Mouse (Mus musculus) neutrophil, adult 5-6 weeks (primary cell): Measurements from ENCODE around the gene Smim22. TPM values are rescaled to one million over a fixed set of nuclear protein-coding genes. Genes with fewer than 3 reads are reported as not detected.

Source experiments
- ATAC-seq: fragments of 151-379, 151-347 bp; 2 replicates; pipeline ENCODE4 v1.8.0; 2017; ENCODE audit warnings: mild to moderate bottlenecking, moderate TSS enrichment; ENCODE audit not compliant: insufficient number of reproducible peaks, poor library complexity, low FRiP score, severe bottlenecking; ENCODE audit errors: extremely low read depth
- total RNA-seq: library from RNA; stranded (forward); fragments of 200-1000 nt; gene quantifications from 2 replicates; pipeline ENCODE4 v1.2.3, GENCODE M21; 2017

Gene Smim22
- not detected in 2 replicates for total RNA-seq

GRCm38 (mm10) chr16:5007067-5007466 lies at the start of gene Smim22:
Gene Smim22 (plus strand): TSS chr16:5007288.
- ATAC-seq, result no peak

- ATAC-seq, result no peak
These were observed 49.6 kb upstream of the Smim22 start for GRCm38 (mm10) chr16:4957446-4957845.

GRCm38 (mm10) chr16:4960260-4960659 lies 46.8 kb upstream of the Smim22 start:
- ATAC-seq, result no peak

DNA sequence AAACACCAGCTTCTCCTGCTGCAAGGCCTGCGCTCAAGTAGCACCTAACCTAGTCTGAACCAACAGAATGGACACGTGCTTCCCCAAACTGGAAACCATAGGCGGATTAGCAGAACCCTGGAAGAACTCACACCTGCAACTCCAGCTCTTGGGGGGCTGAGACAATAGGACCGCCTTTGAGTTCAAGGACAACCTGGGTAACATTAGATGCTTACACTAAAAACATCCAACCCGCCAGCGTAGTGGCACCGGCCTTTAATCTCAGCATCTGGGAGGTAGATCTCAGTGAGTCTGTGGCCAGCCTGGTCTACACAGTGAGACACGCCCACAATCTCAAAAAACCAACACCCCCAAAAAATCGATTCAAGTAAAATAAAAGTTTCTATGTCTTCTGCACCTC lies 43.7 kb upstream of the Smim22 start:
- no peak for ATAC-seq

- ATAC-seq, result peak; percentile 91
These were observed 43.0 kb upstream of the Smim22 start, which contains the start of gene Anks3 for GRCm38 (mm10) chr16:4963797-4964709. Gene Anks3 (minus strand): TSS chr16:4964205.

DNA sequence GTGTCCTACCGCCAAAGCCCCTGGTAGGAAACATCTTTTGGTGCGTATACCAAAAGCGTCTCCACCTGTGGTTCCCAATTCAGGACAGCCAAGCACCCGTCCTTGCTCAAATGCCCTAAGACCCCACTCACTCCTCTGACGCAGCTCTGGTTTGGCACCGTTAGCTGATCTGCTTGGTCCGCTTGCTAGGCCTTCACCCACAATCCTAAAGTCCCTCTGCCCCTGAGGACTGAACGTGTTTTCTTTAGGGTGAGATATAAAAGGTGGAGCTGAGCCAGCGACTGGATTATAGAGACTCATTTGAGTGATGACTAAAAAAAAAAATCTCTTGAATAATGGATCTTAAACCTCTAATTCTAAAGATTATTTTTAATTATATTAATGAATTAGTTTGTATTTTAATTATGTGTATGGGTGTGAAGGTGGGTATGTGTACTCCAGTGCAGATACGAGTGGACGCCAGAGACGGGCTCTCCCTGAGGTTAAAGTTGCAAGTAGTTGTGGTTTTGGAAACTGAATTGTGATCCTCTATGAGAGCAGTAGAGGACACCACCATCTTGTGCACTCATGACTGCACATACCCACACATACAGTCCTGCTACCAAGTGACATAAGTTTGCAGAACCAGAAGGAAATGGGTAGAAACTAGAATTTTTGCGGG lies 42.2 kb upstream of the Smim22 start:
- ATAC-seq, result no peak

DNA sequence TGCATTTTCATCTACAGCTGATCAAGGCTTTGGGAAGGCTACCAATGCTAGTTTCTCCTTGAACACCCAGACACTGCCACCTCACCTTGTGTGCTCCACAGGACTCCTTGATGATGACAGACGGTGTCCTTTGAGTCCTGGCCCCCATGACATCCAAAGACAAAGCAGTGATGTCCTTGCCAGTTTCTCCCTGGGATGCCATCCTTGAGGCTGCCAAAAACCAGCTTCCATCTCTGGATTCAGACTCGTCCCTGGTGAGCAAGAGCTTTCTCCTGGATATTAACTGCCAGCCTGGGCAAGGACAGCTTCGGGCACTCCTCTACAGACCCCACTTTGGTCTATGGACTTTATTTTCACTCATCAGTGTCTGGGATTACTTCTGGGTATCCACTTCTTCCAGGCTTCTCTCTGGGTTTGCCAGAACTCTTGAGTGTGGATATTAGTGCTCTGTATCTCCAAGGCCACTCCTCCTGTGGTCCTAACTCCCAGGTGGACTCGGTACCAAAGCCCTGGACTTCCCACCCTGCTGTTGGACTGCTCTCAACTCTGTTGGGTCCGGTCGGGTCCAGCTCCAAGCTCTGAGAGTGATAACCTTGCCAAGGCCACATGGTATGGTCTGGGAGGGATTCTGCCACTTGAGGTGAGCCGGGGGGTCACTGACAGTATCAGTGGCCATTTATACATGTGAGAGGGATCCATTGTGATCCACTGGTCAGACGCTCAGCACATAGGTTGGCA lies 41.5 kb upstream of the Smim22 start:
- ATAC-seq, result no peak

- ATAC-seq, result no peak
These were observed 38.7 kb upstream of the Smim22 start for GRCm38 (mm10) chr16:4968426-4968825.

- peak; percentile 86 for ATAC-seq
These were observed 37.8 kb upstream of the Smim22 start for GRCm38 (mm10) chr16:4969055-4969843.

- ATAC-seq, result no peak
These were observed 35.5 kb upstream of the Smim22 start for GRCm38 (mm10) chr16:4971626-4972025.

- no peak for ATAC-seq
These were observed 32.6 kb upstream of the Smim22 start for GRCm38 (mm10) chr16:4974521-4974920.

- ATAC-seq, result no peak
These were observed 30.9 kb upstream of the Smim22 start for GRCm38 (mm10) chr16:4976180-4976579.

DNA sequence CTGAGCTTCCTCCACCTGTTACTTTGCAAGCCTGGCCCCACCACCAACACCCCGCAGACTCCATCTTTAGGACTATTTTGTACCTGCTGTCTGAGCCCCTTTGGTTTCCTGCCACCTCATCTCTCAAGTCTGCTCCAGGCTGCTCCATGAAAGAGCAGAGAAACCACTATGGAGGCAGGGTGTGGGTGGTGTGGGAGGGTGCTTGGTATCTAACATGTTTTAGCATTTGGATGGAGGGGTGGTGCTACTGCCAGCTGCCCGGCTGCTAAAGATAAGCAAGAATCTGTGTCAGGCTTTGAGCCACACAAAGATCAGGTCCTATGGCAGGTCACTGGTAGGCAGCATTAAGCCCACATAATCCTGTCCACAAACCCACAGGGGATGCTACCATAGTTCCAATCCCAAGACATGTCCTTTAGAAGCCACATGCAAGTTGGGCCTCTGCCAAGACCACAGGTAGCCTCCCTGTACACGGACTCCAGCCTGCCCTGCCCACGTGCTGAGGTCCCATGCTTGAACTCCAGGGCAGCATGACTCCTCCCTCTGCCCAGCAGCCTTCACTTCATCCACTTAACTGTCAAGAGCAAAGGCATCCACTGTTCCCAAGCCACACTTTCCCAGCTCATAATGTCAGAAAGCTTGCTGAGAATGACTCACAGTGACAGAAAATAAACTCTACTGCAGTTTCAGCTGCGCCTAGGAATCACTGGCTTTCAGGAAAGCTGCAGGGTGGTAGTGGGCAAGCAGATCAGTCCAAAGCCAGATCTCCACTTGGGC lies 28.6 kb upstream of the Smim22 start:
- ATAC-seq, result no peak

DNA sequence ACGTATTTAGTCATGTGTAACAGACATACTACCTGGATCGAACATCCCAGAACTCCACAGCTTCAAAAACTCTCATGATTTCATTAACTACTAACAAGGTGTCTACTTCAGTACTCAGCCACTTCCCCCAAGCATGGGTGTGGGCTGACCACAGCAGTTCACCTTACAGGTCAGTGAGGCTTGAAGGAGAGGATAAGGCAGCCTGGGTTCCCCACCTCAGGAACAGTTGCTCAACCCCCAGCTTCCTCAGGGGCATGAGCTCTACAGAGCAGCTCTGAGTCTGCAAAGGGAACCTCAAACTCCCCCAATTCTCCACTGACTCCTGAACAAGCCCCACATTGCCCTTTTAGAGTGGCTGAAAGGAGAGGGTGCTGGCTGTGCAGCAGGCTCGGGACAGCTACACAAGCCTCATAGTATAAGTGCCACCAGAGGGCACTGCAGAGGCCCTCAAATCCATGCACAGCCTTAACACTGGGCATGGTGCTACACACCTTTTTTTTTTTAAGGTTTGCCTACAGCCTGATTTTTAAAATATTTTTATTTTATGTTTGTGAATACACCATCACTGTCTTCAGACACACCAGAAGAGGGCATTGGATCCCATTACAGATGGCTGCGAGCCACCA lies 27.2 kb upstream of the Smim22 start:
- ATAC-seq, result peak; percentile 86

DNA sequence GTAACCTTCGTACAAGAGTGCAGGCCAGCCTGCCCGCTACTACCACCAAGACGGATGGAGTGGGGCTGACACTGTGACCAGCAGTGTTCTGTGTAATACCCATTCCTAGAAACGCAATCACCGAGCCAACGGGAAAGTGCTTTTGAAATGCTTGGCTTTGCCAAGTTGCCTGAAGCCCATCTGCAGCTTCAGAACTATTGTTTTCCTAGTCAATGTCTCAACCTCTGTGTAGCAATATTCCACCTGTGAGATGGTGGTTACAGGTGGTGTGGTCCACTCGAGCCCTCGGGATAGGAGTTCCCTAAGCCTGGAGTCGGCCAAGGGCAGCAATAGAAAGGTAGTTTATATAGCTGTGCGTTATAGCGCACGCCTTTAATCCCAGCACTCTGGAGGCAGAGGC lies 22.4 kb upstream of the Smim22 start:
- ATAC-seq, result no peak

DNA sequence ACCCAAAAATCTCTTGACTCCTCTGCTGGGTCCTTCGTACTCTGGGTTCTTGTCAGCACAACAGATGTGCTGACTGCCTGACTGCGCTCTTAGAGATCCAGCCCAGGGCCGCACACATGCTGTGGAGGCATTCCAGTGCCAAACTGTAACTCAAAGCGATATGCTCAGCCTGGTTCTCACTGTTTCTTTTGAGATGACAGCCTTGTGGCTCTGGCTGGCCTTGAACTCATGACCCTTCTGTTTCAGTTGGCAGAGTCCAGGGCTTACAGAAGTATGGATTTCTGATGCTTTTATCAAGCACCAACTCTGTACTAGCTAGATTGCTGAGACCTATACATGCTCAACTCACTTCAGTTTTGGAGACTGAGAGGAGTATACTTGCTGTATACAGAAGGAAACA lies 13.8 kb upstream of the Smim22 start:
- no peak for ATAC-seq

GRCm38 (mm10) chr16:4997553-4997952 lies 9.5 kb upstream of the Smim22 start, which contains the start of gene Sept12:
Gene Sept12 (minus strand): TSS chr16:4997852.
- no peak for ATAC-seq

DNA sequence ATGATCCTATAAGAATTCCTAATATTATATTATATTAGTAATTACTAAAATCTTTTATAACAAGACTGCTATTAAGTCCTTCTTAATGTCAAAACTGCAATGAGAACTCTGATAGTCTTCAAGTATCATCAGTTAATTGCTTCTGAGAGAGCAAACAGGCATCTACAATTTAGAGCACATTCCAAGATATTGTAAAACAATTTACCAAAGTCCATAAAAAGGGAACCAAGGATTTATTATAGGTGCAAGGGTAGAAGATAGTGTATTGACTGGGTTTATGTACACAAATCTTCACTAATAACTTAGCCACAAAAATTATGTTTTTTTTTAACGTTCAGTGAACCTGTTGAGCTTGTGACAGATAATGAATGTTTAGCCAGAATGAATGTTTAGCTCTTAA lies 8.1 kb upstream of the Smim22 start:
- no peak for ATAC-seq
